Mouse (Mus musculus) kidney, adult 18-20 months (tissue): ENCODE results near the gene Ncapg.

ENCODE experiments used
- DNase-seq: peaks from one replicate; pipeline ENCODE4 v3.0.0; 2021

Ncapg gene

GRCm38 (mm10) chr5:45706811-45707210 lies 37.1 kb downstream of the Ncapg start:
- no peak for DNase-seq

GRCm38 (mm10) chr5:45709653-45710052 lies 39.9 kb downstream of the Ncapg start:
- no peak for DNase-seq

- no peak for DNase-seq
Observed at GRCm38 (mm10) chr5:45718848-45719488, 49.2 kb downstream of the Ncapg start.

- DNase-seq, result no peak
Observed at GRCm38 (mm10) chr5:45733751-45734150, 64.0 kb downstream of the Ncapg start.

GRCm38 (mm10) chr5:45737911-45738310 lies 68.2 kb downstream of the Ncapg start:
- no peak for DNase-seq
